8 mouse cellular contexts compared by ENCODE assay signal in the genomic region with DNA sequence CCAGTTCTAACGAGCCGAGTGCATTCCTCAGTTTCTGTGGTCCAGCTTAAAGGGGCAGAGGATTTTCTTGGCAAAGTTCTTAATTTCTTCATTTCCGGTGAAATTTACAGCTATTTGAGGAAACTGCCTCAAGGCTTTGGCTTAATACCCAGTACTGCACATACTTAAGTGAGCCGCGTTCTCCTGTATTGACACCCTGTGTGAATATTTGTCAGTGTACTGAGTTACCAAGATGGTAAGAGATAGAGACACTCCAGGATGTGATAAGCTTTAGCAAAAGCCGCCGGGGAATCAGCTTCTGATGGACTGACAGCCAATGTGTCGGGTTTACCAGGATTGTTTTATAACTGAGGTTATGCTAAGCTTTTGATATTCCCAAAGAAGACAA. TPM values are rescaled to one million over a fixed set of nuclear protein-coding genes. Genes with fewer than 3 reads are reported as not detected.
DNase-seq lines count a peak whose midpoint lies in the region; ATAC-seq lines count a peak whose summit lies in the region.

No protein-coding gene starts in this region.

- H3K9me3 ChIP-seq in lung, embryonic 16.5 days (ENCODE audit: control insufficient read depth, low read length), result no peaks in the 10 kb centered on the region
- H3K9me3 ChIP-seq in embryonic facial prominence, embryonic 12.5 days, result no peaks in the 10 kb centered on the region
- peaks cover 3% of the 10 kb centered on the region; the same call in 1 of the 2 replicates for H3K9me3 ChIP-seq in hindbrain, embryonic 10.5 days

- ATAC-seq in lung, embryonic 16.5 days (ENCODE audit: low read depth), result peak; percentile 73
- peak; percentile 58 for ATAC-seq in embryonic facial prominence, embryonic 12.5 days (ENCODE audit: insufficient number of reproducible peaks, insufficient read depth, low FRiP score, low TSS enrichment)

- H3K27ac ChIP-seq in lung, embryonic 16.5 days (ENCODE audit: low read length), result no peak overlapping the region; the same call in 1 of the 2 replicates
- no peak overlapping the region for H3K27ac ChIP-seq in embryonic facial prominence, embryonic 12.5 days
- peak overlapping the region; percentile 81 for H3K27ac ChIP-seq in hindbrain, embryonic 10.5 days

- 32% methylated on average over 8 of the region's 8 CpGs for WGBS in lung, embryonic 16.5 days
- WGBS in embryonic facial prominence, embryonic 12.5 days, result 40% methylated on average over 8 of the region's 8 CpGs
- 50% methylated on average over 8 of the region's 8 CpGs for WGBS in hindbrain, embryonic 10.5 days

- H3K4me1 ChIP-seq in lung, embryonic 16.5 days (replicated peaks; ENCODE audit: control insufficient read depth, insufficient read depth, low read length), result peaks cover 5% of the 10 kb centered on the region
- H3K4me1 ChIP-seq in embryonic facial prominence, embryonic 12.5 days, result no peaks in the 10 kb centered on the region
- peaks cover 7% of the 10 kb centered on the region; the same call in 1 of the 2 replicates for H3K4me1 ChIP-seq in hindbrain, embryonic 10.5 days (replicated peaks)

- H3K27me3 ChIP-seq in lung, embryonic 16.5 days (ENCODE audit: control insufficient read depth, insufficient read depth, low read depth, low read length), result no peaks in the 10 kb centered on the region
- H3K27me3 ChIP-seq in embryonic facial prominence, embryonic 12.5 days, result no peaks in the 10 kb centered on the region
- no peaks in the 10 kb centered on the region for H3K27me3 ChIP-seq in hindbrain, embryonic 10.5 days (ENCODE audit: insufficient read depth, poor library complexity, severe bottlenecking)

- H3K4me2 ChIP-seq in lung, embryonic 16.5 days (ENCODE audit: low read depth, low read length), result peak overlapping the region; percentile 74
- H3K4me2 ChIP-seq in embryonic facial prominence, embryonic 12.5 days (replicated peaks), result peak overlapping the region; percentile 63

- H3K36me3 ChIP-seq in lung, embryonic 16.5 days (ENCODE audit: control insufficient read depth, insufficient read depth, low read length), result peaks cover 4% of the 10 kb centered on the region; the same call in 1 of the 2 replicates
- peaks cover 17% of the 10 kb centered on the region for H3K36me3 ChIP-seq in embryonic facial prominence, embryonic 12.5 days
- peaks cover 21% of the 10 kb centered on the region for H3K36me3 ChIP-seq in hindbrain, embryonic 10.5 days

- DNase-seq in lung, postnatal 25 days (ENCODE audit: low spot score), result no peak
- DNase-seq in hindbrain, embryonic 10.5 days (ENCODE audit: low spot score), result no peak
- DNase-seq in lung, postnatal 36 days, result peak; percentile 26
- DNase-seq in adipocyte (ENCODE audit: low spot score), result no peak
- DNase-seq in spleen, adult 12 weeks (ENCODE audit: low spot score), result no peak
- no peak for DNase-seq in kidney, postnatal 4 days

- peak overlapping the region; percentile 73 for H3K9ac ChIP-seq in lung, embryonic 16.5 days (ENCODE audit: low read length)
- H3K9ac ChIP-seq in embryonic facial prominence, embryonic 12.5 days, result peak overlapping the region; percentile 58; the same call in 1 of the 2 replicates

- peak overlapping the region; percentile 64 for H3K4me3 ChIP-seq in lung, embryonic 16.5 days (ENCODE audit: low read length)
- H3K4me3 ChIP-seq in embryonic facial prominence, embryonic 12.5 days, result peak overlapping the region; percentile 62
- peak overlapping the region; percentile 63 for H3K4me3 ChIP-seq in hindbrain, embryonic 10.5 days

RNA-seq across cellular contexts. Expression of gene Zfp874b, which starts 0.4 kb away (rescaled TPM):
- 3.5 and 3.6 TPM in 2 replicates for polyA plus RNA-seq in lung, embryonic 16.5 days (2015; fragmentation: Nextera tagmentation; extraction: Ambion mirVana)
- polyA plus RNA-seq in embryonic facial prominence, embryonic 12.5 days (2016; fragmentation: Nextera tagmentation; extraction: Ambion mirVana), result 2.9 and 3.8 TPM in 2 replicates
- 1.4 and 1.5 TPM in 2 replicates for polyA plus RNA-seq in hindbrain, embryonic 10.5 days (2016; fragmentation: Nextera tagmentation; extraction: Ambion mirVana)

RNA-seq across cellular contexts. Expression of gene Zfp58, which starts 15.9 kb away (rescaled TPM):
- polyA plus RNA-seq in lung, embryonic 16.5 days (2015; fragmentation: Nextera tagmentation; extraction: Ambion mirVana), result 13.3 and 14.9 TPM in 2 replicates
- polyA plus RNA-seq in embryonic facial prominence, embryonic 12.5 days (2016; fragmentation: Nextera tagmentation; extraction: Ambion mirVana), result 22.5 and 24.0 TPM in 2 replicates
- 12.9 and 14.2 TPM in 2 replicates for polyA plus RNA-seq in hindbrain, embryonic 10.5 days (2016; fragmentation: Nextera tagmentation; extraction: Ambion mirVana)

RNA-seq across cellular contexts. Expression of gene Zfp874a, which starts 33.0 kb away (rescaled TPM):
- 10.8 and 12.0 TPM in 2 replicates for polyA plus RNA-seq in lung, embryonic 16.5 days (2015; fragmentation: Nextera tagmentation; extraction: Ambion mirVana)
- 9.5 and 10.4 TPM in 2 replicates for polyA plus RNA-seq in embryonic facial prominence, embryonic 12.5 days (2016; fragmentation: Nextera tagmentation; extraction: Ambion mirVana)
- 5.7 and 7.2 TPM in 2 replicates for polyA plus RNA-seq in hindbrain, embryonic 10.5 days (2016; fragmentation: Nextera tagmentation; extraction: Ambion mirVana)

RNA-seq across cellular contexts. Expression of gene Gm26965, which starts 41.5 kb away (rescaled TPM):
- polyA plus RNA-seq in lung, embryonic 16.5 days (2015; fragmentation: Nextera tagmentation; extraction: Ambion mirVana), result not detected in 2 replicates
- polyA plus RNA-seq in embryonic facial prominence, embryonic 12.5 days (2016; fragmentation: Nextera tagmentation; extraction: Ambion mirVana), result not detected in 2 replicates
- polyA plus RNA-seq in hindbrain, embryonic 10.5 days (2016; fragmentation: Nextera tagmentation; extraction: Ambion mirVana), result not detected in 2 replicates

RNA-seq across cellular contexts. Expression of gene Zfp87, which starts 41.6 kb away (rescaled TPM):
- 20.9 and 21.9 TPM in 2 replicates for polyA plus RNA-seq in lung, embryonic 16.5 days (2015; fragmentation: Nextera tagmentation; extraction: Ambion mirVana)
- 25.0 and 25.2 TPM in 2 replicates for polyA plus RNA-seq in embryonic facial prominence, embryonic 12.5 days (2016; fragmentation: Nextera tagmentation; extraction: Ambion mirVana)
- polyA plus RNA-seq in hindbrain, embryonic 10.5 days (2016; fragmentation: Nextera tagmentation; extraction: Ambion mirVana), result 26.5 and 26.6 TPM in 2 replicates
